Mouse (Mus musculus): ENCODE measurements around the gene Adgrv1. TPM values are rescaled to one million over a fixed set of nuclear protein-coding genes. Genes with fewer than 3 reads are reported as not detected.
A peak's percentile ranks its signal among the peaks of the same experiment; 100 is the strongest.
"Not testable (repeated sequence)": the region's sequence is repeated elsewhere in the genome, so short reads cannot be mapped to it uniquely, and the experiment has no call there.

The Adgrv1 gene
- total RNA-seq, 1 experiment from 2014 or later, result 0.38 TPM

DNA sequence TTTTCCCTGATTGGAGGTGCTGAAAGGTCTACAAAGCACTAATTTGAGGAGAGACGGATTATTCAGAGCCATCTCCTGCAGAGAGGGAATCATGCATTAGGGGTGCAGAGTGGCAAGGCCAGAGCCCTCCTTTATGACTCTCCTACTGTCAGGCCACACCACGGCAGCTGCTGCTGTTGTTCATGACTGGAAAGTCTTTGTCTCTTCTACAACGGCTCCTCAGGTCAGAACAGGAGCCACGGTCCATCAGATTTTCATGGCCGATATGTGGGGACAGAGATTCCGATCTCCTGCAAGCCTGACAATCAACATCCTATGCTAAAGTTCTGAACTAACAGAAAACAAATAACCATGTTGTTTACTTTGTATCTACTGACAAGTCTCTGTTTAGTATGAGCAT, 350.8 kb downstream of the Adgrv1 start:
- no peak for ATAC-seq (replicated peaks; ENCODE audit: insufficient number of reproducible peaks, low FRiP score, low TSS enrichment, poor library complexity, severe bottlenecking)

DNA sequence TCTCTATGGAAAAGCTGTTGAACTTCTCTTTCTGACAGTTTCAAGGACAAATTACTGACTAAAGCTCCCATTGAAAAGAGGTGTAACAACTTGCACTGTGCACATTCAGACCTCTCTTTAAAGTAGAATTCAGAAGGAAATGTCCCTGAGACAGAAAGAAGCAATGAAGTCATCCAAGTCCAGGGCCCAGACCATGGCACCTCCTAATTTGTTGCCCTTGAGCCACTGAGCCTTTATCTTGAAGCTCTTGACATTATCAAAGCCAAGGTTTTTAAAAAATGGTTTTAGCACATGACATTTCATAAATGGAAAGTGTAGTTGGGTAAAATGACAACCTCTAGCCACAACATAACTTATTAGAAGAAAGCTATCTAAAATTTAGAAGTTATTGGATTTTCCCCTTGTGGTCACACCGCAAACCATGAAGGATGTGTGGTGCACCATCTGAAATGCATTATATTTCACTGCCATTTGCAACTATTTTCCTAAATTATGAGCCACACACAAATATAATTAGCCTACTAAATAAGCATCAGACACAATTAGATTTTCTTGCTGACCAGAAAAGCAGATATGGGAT, 352.2 kb downstream of the Adgrv1 start:
- no peak for ATAC-seq (replicated peaks; ENCODE audit: insufficient number of reproducible peaks, low FRiP score, low TSS enrichment, poor library complexity, severe bottlenecking)

DNA sequence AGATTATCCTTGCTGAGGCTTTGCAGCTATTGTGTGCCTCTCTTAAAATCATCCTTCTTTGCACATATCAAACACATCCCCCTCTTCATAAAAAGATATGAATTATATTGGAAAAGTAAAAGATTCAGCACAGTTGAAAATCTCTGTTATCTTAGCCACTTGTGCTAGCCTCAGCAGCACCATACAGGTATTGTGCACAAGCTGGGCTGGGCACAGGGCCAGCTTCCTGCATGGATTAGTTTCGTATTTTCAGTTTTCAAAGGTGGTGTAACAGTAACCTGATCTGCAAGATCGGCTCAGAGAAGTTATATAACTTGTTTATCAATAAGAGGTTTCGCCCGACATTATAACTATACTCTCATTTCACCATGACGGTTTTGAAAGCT, 353.6 kb downstream of the Adgrv1 start:
- ATAC-seq (replicated peaks; ENCODE audit: insufficient number of reproducible peaks, low FRiP score, low TSS enrichment, poor library complexity, severe bottlenecking), result no peak

DNA sequence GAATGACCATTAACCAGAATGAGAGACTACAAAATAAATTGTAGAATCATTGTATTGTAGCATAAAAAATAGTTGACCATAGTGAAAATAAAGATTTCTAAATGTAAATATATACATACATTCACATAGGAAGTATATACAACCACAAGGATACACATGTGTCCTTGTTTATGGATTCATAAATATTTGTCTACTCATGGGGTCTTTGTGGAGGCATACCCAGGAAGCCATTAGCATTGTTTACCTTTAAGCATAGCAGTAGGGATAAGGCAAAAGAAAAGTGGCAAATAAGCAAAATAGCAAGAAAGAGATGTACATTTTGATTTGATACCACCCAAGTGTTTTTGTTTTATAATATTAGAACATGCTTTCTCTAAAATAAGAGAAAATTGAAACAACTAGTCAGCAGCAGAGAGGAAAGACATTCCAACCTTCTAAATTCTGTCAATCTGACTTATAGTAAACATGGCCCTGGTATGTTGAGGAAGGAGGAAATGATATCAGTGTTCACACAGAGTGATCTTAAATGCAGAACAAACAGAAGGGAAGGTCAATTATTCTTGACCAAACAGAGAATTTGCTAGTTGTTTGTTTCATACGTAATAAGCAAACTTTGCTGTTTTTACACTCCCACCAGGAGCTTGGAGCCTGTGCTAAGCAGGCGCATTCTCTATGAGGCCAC, 354.1 kb downstream of the Adgrv1 start:
- no peak for ATAC-seq (replicated peaks; ENCODE audit: insufficient number of reproducible peaks, low FRiP score, low TSS enrichment, poor library complexity, severe bottlenecking)

DNA sequence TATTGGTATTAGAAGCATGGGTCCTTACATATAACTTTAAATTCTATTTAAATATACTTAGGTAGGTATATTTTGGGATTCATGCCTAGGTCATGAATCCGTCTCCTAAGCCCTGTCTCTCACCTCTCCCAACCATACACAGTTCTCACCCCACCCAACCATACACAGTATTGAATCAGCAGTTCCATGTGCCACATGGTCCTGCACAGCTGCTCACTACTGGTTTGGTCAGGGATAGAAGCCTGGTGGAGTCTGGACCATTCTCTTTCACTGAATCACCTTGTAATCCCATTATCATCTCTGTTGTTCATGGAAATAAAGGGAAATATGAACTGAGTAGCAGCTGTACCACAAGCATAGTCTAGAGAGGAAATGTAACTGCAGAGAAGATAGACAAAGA, 359.1 kb downstream of the Adgrv1 start:
- no peak for ATAC-seq (replicated peaks; ENCODE audit: insufficient number of reproducible peaks, low FRiP score, low TSS enrichment, poor library complexity, severe bottlenecking)

DNA sequence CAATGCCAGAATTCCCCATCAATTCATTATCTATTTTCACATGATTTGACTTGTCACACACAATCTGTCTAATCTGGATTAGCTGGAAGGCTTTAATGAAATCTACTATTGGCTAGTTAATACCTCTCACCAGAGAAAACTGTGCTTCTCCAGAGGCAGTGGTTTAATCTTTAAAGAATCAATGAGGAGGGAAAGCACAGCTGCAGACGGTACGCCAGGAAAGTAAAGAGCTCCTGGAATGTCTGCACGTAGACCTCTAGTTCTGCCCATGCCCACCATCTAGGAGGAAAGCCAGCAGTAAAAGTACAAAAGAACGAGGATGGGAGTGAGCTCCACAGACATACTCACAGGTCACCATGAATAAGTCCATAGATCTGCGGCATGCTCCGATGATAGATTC, 362.6 kb downstream of the Adgrv1 start:
- no peak for ATAC-seq (replicated peaks; ENCODE audit: insufficient number of reproducible peaks, low FRiP score, low TSS enrichment, poor library complexity, severe bottlenecking)

DNA sequence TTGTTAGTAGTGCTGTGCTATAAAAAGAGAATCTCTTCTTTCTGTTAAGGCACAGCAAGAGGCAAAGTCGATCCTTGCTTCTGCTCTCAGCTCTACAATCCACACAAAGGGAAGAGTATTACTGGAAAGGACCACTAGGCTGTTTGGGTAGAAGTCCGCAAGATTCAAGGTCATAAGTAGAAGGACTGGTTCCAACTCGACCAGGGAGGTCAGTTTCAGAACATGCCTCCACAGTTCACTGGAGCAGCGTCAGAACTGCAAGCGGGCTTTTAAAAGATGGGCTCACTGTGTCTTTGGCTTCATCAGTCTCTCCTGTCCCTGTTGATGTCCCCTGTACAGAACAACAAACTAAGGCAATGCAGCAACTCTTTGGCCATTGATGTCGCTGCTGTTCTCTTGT, 363.9 kb downstream of the Adgrv1 start:
- no peak for ATAC-seq (replicated peaks; ENCODE audit: insufficient number of reproducible peaks, low FRiP score, low TSS enrichment, poor library complexity, severe bottlenecking)

DNA sequence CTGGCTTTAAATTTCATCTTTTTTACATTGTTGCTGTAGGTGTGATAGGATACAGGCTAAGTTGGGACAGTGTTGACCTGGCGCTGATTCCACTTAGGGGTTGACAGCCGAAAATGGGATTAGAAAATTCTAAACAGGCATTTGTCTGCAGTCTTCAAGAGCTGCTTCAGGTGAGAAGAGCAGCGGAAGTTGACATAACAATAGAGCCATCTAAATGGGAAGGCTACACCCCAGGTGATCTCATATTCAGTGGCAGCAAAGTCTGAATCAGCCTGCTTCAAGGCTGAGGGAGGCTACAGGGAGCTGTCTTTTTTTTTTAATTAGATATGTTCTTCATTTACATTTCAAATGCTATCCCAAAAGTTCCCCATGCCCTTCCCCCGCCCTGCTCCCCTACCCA, 365.5 kb downstream of the Adgrv1 start:
- not testable (repeated sequence) for ATAC-seq (replicated peaks; ENCODE audit: insufficient number of reproducible peaks, low FRiP score, low TSS enrichment, poor library complexity, severe bottlenecking)

DNA sequence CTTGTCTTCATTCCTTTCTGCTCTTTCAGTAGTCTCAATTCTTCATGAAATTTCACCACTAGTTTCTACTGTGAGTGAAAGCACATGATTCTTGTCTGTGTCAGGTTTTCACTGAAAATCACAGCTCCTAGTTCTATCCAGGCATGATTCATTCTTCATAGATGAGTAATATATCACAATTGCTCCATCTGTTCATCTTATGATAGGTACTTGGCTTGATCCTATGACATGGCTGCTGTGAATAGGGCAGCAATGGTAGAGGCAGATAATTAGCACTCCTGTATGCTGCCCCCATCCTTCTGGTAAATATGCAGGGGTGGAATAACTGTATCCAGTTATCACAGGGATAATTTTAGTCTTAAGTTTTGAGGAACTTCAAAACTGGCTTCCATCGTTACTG, 368.5 kb downstream of the Adgrv1 start:
- no peak for ATAC-seq (replicated peaks; ENCODE audit: insufficient number of reproducible peaks, low FRiP score, low TSS enrichment, poor library complexity, severe bottlenecking)

DNA sequence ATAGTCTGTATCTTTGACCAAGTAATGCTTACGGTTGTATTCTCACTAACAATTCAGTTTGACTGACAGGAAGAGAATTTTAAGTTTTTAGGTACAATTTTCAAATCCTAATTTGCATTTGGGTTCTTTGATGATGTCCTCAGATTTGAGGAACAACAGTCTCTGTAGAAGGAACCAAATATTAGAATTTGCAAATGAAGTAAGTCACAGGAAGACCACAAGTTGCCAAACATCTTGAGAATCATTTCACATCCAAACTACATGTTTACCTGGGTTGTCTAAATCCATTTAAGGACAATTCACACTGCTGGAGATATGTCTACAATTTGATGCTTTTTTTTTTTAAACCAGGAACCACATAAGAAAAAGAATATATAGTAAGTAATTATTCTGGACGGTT, 391.8 kb downstream of the Adgrv1 start:
- peak; percentile 55 for ATAC-seq (replicated peaks; ENCODE audit: insufficient number of reproducible peaks, low FRiP score, low TSS enrichment, poor library complexity, severe bottlenecking)

DNA sequence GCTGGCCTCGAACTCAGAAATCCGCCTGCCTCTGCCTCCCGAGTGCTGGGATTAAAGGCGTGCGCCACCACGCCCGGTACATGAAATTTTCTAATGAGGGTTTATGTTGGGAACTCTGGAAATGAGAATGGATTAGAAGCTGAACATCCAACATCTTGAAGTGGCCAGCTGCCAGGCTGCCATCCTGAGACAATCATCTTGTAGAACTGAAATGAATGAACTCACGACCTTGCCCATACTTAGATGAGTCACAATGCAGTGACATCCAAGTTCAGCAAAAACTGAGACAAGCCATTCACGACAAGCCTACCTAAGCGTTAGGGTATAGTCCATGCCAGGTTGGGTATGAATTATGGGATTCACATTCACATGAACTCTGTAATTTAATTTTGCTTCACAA, 393.1 kb downstream of the Adgrv1 start:
- no peak for ATAC-seq (replicated peaks; ENCODE audit: insufficient number of reproducible peaks, low FRiP score, low TSS enrichment, poor library complexity, severe bottlenecking)

DNA sequence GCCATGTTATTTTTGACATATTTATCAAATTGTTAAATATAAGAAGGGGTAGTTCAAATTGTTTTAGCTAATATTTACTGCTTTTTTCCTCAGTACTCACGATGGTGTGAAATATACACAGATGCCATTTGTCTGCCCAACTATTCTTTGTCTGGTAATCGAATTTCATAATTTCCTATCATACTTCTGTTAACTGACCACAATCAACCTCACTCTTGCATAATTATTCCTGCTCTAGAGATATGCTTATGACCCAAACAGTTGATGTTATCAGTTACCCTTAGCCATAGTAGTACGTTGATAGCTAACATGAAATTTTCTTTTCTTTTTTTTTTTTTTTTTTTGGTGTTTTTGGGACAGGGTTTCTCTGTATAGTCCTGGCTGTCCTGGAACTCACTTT, 393.5 kb downstream of the Adgrv1 start:
- ATAC-seq (replicated peaks; ENCODE audit: insufficient number of reproducible peaks, low FRiP score, low TSS enrichment, poor library complexity, severe bottlenecking), result no peak

DNA sequence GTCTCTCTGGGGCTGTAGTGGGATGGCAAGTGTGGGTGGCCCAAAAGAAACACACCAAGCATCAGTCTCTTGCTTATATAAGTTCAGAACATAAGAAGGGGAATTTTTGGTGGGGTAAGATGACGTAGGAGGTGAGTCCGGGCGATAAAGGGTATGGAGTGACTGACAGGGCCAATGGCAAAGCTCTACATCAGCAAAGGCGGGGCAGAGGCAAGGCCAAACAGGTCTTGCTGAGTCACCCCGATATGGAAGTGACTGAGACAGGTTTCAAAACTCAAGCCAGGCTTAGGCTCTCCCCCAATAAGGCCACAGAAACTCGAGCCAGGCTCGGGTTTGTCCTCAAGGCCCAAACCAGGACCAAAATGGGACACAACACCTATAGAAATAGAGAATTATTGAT, 394.1 kb downstream of the Adgrv1 start:
- ATAC-seq (replicated peaks; ENCODE audit: insufficient number of reproducible peaks, low FRiP score, low TSS enrichment, poor library complexity, severe bottlenecking), result no peak

DNA sequence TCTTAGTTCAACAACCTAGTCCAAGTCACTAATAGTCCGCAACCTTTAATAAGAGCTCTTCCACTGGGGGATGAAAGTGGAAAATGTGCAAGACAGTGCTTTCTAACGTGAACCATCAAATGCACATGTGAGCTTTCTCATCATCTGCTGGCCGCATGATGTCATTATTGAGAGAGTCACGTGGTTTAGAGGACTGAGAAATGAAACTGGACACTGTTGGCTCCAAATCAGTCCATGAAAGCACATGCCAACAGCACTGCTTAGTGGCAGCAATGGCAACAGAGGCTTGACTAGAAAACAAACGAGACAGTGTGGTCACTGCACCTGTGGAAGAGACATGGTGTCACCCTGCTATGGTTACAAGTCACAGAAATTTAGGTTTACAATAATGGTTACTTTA, 395.0 kb downstream of the Adgrv1 start:
- peak; percentile 29; the same call in 1 of the 2 replicates for ATAC-seq (replicated peaks; ENCODE audit: insufficient number of reproducible peaks, low FRiP score, low TSS enrichment, poor library complexity, severe bottlenecking)

DNA sequence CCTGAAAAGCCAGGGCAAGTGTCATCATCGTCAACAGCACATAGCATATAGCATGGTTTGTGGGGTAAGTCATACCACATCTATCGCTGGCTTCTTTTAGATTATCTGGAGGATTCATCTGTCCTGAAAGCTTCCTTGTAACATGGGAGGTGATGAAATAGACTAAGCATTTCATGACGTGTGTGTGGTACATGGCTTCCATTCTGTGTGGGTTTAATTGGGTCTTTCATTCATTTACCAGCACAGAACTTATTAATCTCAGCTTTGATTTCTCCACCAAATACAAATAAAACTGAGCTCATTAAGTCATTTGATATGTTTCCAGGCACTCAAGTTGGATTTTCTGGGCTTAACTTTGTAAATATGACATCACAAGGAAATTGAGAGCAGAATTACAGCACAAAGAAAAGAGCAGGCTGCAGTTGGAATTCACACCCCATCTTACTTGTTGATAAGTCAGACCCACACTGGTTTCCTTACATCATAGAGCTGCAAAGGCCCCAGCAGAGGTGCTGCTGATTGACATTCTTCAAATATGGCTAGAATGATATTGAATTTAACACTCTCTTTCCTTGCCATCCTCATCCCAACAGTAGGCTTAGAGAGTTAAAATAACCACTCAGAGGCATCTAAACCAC, 396.1 kb downstream of the Adgrv1 start:
- 0 out of 2 replicates have a peak, but pooled peaks have one; percentile 15 for ATAC-seq (replicated peaks; ENCODE audit: insufficient number of reproducible peaks, low FRiP score, low TSS enrichment, poor library complexity, severe bottlenecking)

DNA sequence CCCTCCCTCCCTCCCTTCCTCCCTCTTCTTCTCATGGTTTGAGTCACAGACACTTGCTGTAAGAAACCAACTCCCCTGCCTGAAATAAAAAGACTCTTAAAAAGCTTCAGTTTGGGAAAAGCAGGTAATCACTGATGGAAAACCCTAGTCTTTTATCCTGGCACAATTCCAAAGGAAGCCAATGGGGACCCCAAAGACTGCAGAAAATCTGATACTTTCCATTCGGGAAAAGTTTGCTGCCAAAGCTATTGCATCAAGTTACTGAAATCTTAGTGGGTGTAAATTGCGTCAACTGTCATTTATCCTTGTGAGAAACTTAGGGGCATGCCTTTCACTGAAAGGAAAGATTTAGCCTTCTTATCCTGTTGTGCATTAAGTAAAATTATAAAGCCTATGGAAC, 398.9 kb downstream of the Adgrv1 start:
- no peak for ATAC-seq (replicated peaks; ENCODE audit: insufficient number of reproducible peaks, low FRiP score, low TSS enrichment, poor library complexity, severe bottlenecking)

DNA sequence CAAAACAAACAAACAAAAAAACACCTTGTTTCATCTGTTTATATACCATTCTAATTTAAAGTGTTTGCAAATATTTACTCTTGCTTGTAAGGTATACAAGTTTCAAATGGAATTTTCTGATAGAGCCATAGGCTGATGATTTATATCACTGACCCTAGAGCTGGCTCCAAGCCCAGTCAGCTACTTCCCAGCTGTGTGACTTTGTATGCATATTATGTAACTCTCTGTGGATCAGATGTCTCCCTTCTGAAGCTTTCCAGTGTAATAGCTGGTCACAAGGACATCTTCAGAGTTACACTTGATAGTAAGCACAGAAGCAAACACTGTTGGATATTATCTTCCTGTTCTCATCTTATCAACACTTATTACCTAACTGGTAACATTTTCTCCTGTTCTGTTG, 400.1 kb downstream of the Adgrv1 start:
- no peak for ATAC-seq (replicated peaks; ENCODE audit: insufficient number of reproducible peaks, low FRiP score, low TSS enrichment, poor library complexity, severe bottlenecking)

DNA sequence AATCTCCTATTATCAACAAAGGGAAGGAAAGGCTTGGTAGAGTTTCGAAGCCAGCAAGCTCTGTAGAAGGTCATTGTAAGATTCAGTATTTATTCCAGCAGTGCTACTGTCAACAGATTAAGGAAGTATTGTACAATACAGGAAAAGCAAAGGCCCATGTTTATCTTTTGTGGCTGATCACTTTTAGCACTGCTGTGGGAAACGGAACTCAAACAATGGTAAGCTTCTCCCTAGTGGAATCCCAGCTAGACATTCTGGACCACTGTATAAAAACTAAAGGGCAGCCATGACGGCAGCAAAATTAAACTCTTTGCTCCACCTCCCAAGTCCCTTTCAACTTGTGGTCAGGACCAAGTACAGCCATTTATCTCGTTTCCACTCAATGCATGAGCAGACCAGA, 402.8 kb downstream of the Adgrv1 start:
- ATAC-seq (replicated peaks; ENCODE audit: insufficient number of reproducible peaks, low FRiP score, low TSS enrichment, poor library complexity, severe bottlenecking), result peak; percentile 75

DNA sequence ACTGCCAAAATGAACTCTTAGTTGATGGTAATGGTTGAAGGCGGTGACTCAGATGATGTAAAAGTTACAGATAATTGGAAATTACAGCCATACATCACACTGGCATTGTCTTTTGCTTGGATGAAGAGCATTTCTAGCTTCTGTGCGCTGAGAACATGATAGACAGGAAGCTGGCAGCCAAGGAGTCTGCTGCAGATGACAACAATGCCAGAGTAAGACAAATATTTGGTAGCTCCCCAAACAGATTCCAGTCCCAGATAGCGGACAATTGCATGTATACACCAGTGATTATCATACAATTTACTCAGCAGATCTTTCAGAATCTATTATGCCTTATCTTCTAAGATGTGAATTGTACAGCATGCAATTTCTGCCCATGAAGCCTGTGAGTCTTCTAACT, 409.2 kb downstream of the Adgrv1 start:
- ATAC-seq (replicated peaks; ENCODE audit: insufficient number of reproducible peaks, low FRiP score, low TSS enrichment, poor library complexity, severe bottlenecking), result no peak

DNA sequence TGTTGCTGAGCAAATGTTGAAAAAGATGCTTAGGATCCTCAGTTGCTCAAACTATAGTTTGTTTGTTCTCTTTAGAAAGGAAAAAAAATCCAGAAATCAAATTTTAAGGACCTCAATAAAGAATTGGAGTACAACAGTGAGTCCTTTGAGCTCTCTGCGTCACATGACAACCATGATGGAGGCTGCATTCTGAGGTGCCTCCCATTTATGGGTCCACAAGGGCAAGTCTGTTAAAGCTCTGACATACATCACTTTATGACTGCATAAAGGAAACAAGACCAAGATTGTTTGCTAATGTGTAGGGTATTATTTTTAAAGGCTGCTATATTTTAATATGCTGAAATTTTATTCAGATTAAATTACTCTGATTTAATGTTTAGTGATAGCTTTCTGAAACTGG, 410.6 kb downstream of the Adgrv1 start:
- no peak for ATAC-seq (replicated peaks; ENCODE audit: insufficient number of reproducible peaks, low FRiP score, low TSS enrichment, poor library complexity, severe bottlenecking)
